Mouse (Mus musculus): Measurements from ENCODE around the gene Sds.

- no peak for TF ChIP-seq GATA1 (IDR thresholded peaks at IDR 0.05; ENCODE audit: low read length)
- no peak for TF ChIP-seq TAL1 (IDR thresholded peaks at IDR 0.05; ENCODE audit: low read length)
Observed at GRCm38 (mm10) chr5:120516221-120516984, 40.1 kb downstream of the Sds start.
